Mouse (Mus musculus) cerebellum, postnatal 14 days (tissue): Measurements from ENCODE around the gene Kmt2d.
A peak's percentile ranks its signal among the peaks of the same experiment; 100 is the strongest.

Experiments
- DNase-seq, 2 experiments: peaks; one replicate each; pipeline ENCODE4 v3.0.0; 2021; ENCODE audit warnings: mixed read lengths in 2 of 2

Kmt2d gene

DNA sequence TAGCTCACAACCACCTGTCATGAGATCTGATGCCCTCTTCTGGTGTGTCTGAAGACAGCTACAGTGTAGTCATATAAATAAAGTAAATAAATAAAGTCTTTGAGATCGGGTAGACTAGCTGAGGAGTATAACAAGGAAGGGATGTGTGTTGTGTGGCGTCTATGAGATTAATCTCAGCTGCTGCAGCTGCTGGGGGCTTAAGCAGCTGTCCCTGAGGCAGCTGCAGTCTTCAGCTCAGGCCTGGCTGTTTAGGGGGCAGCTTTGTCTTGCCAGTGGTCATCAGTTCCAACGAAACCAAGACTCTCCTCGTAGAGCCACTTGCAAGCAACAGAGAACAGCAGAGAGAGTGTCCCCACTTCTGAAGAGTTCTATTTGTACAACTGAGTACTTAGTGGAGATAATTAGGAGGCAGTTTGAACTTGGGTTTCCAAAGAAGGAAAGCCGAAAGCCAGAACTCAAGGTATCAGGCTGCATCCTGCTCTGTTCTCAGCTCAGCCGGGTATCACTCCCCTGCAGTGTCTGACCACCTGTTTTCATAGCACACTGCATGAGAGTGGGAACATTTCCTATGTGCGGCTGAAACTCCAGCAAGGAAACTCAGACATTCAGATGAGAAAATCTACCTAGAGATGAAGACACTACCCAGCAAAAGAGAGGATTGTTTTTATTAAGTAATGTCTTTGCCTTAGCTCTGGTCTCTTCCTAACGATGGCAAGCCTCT, 15.8 kb upstream of the Kmt2d start:
- DNase-seq: peak in 1 of 2 experiments; percentile 43

DNA sequence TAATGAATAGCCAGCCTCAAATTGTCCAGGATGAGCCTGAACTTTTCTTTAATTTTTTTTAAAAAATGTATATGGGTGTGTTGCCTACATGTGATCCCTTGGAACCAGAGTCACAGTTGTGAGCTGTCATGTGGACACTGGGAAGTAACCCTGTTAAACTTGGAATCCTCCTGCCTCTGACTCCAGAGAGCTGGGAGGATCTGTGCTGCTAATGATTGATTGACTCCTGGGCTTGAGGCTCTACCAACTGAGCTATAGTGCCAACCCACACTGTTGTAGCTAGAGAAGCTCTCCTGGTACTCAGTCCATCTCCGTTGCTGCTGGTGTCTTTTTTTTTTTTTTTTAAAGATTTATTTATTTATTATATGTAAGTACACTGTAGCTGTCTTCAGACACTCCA, 13.1 kb upstream of the Kmt2d start:
- DNase-seq: no peak

DNA sequence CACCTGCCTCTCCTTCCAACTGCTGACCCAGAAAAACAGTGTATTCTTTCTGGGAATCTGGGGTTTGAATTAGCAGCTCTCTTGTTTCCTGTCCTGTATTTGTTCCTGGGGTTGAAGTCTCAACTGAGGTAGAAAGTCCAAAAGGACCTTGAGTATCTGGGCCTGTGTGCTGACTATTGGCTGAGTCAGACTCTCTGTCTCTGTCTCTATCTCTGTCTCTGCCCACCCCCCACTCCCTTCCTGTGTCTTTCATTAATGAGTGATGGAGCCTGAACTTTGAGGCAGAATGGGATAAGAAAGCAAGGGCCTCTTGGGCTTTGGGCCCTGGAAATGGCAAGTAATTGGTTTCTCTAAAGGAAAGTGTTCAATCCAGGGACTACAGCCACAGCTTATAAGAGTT, 12.7 kb upstream of the Kmt2d start:
- DNase-seq: no peak

DNA sequence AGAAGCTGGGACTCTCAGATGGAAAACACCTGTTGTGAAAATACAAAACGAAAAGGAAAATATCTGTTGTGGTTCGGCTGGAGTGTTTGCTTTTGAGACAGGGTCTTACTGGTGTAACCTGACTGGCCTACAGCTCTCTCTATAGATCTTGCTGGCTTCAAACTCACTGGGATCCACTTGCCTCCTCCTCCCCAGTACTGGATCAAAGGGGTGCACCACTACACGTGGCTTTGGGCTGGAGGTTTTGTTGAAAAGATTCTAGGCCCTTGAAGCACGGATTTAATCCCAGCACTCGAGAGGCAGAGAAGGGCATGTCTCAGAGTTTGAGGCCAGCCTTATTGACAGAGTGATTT, 10.6 kb upstream of the Kmt2d start:
- DNase-seq: no peak

DNA sequence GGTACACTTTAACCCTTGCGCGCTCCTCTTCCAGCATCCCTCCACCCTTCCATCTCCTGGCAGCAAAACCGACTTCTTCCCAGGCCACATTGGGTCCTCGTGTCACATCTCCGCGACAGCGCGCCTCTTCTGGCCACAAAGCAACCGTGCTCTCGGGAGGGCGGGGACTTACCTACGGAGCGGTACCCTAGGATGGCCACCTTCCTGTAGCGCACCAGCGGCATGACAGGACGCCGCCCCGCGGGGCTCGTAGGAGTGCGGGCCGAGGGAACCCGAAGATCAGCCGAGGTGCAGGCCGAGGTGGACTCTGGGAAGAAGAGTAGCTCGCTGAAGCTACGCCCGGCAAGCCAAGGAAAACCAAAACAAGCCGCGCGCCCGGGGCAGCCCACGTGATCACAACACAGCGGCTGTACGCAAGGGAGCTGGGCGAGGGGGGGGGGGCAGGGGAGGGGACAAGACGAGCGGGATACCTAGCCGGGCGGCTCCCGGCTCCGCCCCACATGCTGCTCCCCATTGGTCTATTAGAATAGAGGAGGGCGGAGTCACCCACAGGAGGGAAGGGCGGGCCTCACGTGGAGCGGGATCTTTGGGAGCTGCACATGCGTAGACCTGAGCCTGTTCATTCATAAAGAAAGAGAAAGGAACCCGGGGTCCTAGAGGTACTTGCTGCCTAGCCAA, 10.1 kb upstream of the Kmt2d start:
- DNase-seq: peak; percentile 92 to 93

DNA sequence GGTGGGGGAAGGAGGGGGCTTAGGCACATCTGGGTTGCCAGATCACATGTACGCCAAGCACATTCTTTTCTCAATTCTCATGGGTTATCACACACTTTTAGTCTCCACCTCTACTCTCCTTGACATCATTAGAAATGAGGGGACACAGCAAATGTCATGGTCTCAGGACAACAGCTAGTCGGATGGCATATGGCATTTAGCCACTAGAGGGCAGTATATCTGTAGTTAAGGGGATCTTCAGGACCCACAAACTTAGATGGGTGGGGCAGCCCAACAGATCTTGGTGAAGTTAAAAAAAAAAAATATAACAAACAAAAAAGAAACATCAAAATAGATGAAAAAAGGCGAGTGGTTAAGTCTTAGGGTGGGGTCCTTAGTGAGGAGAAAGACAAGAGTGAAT, 6.3 kb upstream of the Kmt2d start:
- DNase-seq: peak; percentile 88 to 90

DNA sequence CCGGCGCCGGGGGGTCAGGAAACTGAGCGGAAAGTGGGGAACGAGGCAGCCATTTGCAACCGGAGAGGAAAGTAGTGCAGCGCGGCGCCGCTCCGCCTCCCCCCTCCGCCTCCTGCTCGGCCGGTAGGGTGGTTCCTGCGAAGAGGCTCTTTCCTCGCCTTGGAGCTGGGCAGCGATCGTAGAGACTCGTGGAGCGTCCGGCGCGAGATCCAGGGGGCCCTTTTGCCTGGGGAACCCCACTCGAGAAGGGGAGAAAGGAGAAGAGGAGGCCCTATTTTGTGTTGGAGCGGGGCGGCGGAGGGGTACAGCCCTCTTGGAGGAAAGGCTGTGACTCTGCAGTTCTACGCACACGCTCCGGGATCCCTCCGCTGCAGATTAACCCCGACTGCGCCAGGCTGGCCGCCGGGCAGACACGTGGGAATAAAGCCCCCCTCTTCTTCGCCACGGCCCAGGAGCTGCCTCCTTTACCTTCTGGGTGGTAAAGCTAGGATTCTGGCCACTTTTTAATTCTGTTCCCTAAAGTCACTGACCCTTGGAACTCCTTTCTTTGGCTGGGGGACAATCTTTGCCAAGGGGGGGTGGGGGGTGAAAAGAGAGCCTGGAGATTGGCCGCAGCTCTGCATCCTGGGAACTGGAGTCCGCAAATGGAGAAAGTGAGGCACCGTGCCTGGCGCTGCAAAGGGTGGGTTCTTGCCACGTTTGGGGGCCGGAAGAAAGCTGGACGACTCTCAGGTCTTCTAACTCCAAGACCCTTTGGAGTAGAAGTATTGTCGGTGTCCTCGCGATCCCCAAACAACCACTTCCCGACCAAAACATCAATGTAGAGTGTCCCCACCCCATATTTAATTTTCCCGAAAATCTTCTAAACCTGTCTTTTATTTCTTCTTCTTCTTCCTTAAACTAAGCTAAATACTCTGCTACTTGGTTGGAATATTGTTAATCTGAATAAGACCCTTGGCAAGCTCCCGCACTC, 1.2 kb upstream of the Kmt2d start:
- peak; percentile 95 for DNase-seq

DNA sequence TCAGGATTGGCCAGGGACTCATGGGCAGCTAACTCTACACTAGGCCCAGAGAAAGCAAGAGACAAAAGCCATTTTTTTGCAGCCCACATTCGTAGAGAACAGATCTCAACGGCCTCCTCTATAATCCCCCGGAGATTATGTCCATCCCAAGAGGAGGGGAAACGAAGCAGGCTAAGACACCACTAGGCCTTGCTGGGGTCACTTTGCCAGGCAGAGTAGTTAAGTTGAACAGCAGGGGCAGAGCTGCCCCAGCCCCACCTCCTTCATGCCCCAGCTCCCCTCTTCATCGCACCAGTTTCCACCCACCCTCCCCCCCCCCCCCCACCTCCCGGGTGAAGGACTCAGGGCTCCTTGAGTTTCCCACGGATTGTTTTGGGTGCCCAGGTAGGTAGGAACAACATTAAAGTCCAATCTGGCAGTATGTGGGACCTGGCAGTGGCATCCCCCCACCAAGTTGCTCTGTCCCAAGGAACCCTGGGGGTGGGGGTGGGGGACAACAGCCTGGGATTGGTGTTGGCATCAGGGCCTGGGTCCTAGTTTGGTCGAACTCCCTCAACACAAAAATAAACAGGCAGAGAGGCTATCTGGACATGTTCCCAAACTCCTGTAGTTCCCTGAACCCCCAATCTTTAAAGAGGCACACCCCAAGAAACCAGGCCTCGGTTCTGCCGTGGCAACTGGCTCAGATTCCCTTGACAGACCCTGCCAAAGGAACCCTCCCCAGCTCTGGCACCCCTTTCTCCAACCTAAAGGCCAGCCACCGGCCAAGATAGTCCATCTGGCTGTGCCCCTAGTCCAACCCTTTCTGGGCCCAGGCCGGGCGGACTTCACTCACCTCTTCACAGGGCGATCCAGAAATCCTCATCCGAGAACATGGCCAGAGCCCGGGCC, 580 bp downstream of the Kmt2d start:
- peak; percentile 79 to 81 for DNase-seq

DNA sequence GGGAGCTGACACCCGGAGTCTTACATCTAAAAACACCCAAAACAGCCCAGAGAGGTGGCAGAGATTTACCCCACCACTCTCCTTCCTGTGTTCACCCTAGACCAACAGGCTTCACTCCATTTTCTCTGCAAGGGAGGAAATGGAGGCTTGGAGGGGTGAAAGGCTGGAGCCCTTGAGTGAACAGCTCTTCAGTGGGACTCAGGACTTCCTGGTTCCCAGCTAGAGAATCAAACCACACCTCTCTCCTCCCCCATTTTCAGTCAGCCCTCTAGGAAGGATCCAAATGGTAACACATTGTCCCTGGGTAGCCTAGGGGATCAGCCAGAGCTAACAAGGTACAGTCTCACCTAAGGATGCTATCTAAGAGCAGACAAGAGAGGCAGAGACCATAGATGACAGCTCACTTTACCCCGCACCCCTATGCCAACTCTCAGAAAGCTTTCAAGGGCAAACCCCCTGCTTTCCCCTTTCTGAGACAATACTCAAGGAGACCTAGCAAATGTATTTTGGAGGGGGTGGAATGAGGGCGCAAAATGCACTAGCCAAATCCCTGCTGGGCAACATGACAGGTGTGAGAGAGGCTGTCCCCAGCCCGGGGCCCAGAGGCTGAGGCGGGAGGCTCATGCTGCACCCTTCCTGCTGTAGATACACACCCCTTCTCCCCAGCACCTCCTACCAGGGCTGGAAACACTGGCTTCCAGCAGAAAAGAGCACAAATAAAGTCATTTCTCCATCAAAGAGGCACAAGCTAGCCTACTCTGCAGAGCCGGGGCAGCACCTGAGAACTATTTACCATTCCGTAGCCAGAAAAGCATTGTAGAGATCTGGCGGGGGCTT, 1.4 kb downstream of the Kmt2d start:
- peak in 1 of 2 experiments; percentile 42 for DNase-seq

DNA sequence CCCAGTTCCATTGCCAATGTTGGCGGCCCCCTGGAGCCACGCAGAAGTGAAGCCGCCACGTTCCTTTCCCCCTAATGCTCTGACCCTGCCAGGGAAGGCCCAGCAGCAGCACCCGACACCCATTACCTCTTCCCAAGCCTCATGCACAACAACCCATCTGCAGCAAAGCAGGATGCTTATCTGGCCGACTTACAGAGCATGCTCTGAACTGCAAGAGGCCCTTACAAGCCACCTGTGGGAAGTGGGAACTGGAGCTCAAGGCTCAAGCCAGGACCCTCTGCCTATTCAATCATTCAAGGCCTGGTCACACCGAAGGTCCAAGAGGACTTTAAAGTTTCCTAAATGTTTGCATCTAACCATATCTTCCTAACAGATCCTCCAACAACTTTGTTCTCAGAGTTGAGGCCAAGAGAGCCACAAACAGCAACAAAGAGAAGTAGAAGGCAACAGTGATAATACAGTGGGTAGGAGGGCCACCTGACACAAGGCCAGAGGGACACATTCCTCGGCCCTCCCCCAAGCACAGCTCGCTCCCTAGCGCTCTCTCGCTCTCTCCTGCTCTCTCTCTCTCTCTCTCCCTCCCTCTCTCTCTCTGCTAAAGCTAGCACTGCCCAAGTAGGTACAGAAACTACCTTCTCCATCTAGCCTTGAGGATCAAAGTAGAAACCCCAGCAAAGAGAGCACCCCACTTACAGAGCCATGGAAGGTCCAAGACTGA, 2.5 kb downstream of the Kmt2d start:
- no peak for DNase-seq

DNA sequence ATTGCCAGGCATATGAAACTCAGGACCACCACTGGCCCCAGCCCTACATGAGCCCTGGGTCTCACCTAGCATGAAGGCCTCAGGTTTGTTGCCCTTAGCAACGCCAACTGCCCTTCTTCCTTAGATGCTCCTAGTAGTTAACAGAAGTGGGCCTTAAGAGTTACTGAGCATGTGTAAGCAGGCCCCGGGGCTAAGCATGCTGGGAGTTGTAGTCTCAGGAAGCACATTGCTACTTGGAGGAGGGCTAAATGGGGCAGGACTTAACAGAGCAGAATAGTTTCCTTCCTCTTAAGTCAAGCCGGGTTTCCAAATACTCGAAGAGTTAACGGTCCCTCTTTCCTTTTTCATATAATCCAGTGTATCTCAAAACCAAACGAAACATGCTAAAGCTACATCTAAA, 3.7 kb downstream of the Kmt2d start:
- peak; percentile 36 to 50 for DNase-seq

DNA sequence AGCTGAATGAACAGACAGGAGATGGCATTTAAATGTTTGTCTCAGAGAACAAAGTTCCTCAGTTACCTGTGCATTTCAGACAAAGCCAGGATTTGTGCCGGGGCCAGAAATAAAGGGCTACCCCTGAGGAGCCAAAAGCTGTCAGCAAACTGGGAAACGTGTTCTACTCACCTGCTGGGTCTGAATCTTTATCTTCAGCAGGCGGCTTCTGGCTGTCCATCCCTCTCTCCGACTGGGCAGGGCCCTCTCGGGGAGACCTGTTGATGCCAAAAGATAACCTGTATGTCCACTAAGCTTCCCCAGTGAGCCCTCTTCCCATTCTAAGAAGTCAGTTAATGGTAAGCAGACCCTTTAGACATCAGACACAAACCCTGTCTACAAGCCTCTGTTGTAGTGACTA, 4.5 kb downstream of the Kmt2d start:
- no peak for DNase-seq

DNA sequence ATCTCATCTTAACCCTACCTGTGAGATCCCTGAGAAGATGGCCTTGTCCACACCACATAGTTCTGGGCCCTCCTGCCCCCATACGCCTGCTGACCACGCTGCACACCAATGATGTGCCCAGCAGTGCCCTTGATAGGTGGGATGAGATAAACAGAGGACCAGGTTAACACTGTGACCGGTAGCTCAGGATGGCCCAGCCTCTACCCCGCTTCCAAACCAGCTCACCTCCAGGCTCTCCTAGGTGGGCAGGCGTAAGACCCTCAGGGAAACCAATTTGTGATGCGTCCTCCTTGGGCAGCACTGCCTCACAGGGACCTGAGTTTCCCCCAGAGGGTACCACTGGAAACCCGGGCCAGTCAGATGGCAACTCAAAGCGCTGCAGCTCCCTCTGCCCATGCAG, 5.2 kb downstream of the Kmt2d start:
- DNase-seq: no peak

DNA sequence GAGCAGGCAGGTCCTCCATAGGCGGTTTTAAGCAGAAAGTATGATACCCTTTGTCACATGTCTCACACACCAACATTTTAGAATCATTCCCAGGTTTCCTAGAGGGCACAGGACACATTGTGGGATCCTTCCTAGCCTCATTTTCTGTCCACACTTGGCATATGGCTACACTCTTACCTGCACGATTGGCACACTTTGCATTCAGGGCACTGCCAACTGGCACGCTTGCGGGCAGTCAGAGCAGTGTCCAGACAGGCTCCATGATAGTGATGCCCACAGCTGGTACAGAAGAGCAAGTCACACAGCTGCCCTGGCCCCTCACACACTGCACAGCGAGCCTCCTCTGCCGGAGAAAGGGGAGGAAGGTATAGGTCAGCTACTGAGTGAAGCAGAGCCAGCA, 6.1 kb downstream of the Kmt2d start:
- DNase-seq: peak in 1 of 2 experiments; percentile 15

DNA sequence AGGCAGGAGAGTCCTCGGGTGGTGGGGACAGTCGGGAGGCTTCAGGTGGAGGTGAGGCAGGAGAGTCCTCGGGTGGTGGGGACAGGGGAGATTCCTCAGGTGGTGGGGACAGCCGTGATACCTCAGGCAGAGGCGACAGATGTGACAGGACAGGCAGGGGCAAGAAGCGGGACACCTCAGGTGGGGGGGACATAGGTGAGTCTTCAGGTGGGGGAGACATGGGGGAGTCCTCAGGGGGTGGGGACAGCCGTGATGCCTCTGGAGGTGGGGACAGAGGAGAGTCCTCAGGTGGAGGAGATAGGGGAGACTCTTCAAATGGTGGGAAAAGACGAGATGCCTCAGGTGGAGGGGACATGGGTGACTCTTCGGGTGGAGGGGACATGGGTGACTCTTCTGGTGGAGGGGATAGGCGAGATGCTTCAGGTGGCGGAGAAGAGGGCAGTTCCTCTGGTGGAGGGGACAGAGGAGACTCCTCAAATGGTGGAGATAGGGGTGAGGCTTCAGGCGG, 7.5 kb downstream of the Kmt2d start:
- DNase-seq: no peak

DNA sequence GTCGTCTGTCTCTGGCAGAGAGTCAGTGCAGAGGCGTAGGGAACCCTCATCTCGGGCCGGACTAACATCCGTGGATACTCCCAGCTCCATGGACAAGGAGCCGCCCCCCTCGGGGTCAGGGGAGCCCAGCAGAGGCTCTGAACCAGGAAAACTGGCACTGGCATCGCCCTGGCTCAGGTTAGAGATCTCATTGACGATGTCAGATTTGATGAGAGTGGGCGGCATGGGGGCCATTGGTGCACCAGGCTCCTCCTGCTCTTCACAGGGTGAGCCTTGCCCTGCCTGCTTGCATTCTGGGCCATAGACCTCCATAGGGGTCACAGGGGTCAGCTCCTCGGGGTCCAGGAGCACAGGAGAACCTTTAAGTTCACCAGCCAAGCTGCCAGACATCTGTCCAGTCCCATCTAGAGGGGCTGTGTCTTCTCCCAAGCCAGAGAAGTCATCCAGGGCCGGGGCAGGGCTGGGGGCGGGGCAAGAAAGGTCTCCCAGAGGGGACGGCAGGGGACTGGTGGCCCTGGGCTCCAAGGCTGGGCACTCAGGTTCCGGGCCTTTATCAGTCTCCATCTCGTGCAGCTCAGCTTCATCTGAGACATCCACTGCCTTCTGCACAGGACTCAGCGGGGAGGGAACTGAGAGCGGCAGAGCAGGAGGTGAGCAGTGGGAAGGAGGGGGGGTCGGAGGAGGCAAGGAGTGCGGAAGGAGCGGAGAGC, 9.1 kb downstream of the Kmt2d start:
- peak in 1 of 2 experiments; percentile 41 for DNase-seq

DNA sequence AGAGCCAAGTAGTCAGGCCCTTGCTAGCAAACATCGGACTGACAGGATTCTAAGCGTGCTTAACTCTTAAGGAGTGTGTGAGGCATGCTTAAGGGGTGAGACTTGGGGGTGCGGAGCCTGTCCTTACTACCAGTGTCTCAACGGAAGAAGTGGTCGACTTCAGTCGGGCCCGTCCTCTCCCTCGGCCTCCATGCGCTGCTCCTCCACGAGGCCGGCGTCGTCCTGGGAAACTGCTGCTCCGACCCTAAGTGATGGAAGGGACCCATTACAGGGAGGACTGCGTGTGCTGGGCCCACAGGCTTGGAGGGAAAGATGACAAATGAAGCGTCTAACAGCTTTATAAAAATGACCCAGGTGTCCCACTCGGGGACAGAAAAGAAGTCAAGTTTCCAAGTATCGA, 10.1 kb downstream of the Kmt2d start:
- no peak for DNase-seq

DNA sequence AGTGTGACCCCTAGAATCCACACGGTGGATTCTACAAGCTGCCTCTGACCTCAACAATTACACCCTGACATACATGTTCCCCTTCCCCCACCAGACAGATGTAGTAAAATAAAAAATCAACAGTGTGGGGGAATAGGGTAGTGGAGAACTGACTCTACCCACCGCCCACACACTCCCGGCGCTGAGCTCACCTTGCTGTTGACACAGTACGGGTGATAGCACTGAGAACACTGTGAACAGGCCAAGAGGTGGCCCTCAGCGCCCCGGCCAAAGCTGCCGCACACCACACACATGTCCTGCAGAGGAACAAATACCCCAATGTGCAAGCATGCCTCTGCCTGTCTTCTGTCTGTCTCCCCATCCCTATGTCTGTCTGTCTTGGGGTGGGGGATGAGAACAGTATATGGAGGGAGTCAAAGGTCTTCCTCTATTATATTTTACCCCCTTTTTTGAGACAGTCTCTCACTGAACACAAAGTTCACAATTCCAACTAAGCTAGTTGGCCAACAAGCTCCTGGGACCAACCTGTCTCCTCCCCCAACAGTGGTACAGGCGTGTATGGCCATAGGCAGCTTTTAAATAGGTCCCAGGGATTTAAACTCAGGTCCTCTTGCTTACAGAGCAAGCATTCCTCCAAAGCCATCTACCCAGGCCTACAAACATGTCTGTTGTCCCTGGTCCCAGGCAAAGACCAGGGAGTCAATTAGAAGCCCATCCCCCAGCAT, 11.5 kb downstream of the Kmt2d start:
- no peak for DNase-seq

DNA sequence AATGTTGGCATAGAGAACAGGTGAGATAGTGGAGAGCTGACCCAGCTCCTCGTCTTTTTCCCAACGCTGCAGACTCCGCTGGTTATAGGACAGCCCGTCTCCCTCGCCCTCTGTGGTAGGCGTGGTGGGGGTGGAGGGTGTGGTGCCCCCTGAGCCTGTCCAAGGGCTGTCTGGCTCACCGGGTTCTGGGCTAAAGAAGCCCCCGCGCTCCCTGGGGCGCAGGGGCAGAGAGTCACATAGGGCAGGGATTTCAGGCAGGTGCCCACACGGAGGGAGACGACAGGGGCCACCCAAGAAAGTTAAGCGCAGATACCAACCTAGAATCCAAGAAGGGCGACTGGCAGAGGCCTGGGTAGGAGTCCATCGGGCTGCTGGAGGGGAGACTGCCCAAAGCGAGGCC, 16.8 kb downstream of the Kmt2d start:
- no peak for DNase-seq
